Mouse (Mus musculus): ENCODE results near the gene Msrb3.

- TF ChIP-seq CTCF (conservative IDR thresholded peaks at IDR 0.05 in 1 of 2, IDR thresholded peaks at IDR 0.05 in 1 of 2; ENCODE audit: low read depth in 2 of 2, low read length in 2 of 2) (no peak), MAFK (IDR thresholded peaks at IDR 0.05; ENCODE audit: insufficient replicate concordance, low read length) (no peak), EP300 (IDR thresholded peaks at IDR 0.05; ENCODE audit: low read length) (no peak), ZKSCAN1 (IDR thresholded peaks at IDR 0.05; ENCODE audit: borderline replicate concordance, low read depth, low read length) (no peak), POLR2AphosphoS2 (IDR thresholded peaks at IDR 0.05; ENCODE audit: low read depth, low read length) (no peak), ZC3H11A (IDR thresholded peaks at IDR 0.05; ENCODE audit: low read depth, low read length) (no peak), CHD2 (IDR thresholded peaks at IDR 0.05; ENCODE audit: low read length) (no peak)
These were observed 123.5 kb downstream of the Msrb3 start for GRCm38 (mm10) chr10:120775361-120775760.
